Mouse (Mus musculus) forebrain, embryonic 12.5 days (tissue): ENCODE results near the gene Iqcc. TPM values are rescaled to one million over a fixed set of nuclear protein-coding genes. Genes with fewer than 3 reads are reported as not detected.
A peak's percentile ranks its signal among the peaks of the same experiment; 100 is the strongest.

ENCODE experiments used
- ATAC-seq: fragments of 200-750 bp; cut with Nextera tagmentation; 2 replicates; pipeline ENCODE4 v1.8.0; 2017; ENCODE audit warnings: moderate TSS enrichment; ENCODE audit not compliant: low FRiP score
- H3K27ac ChIP-seq: fragments of 300-500 bp; sonication (generic); 2 replicates; pipeline ENCODE4 v1.5.1; 2016; ENCODE audit warnings: mild to moderate bottlenecking
- H3K27me3 ChIP-seq: fragments of 300-500 bp; sonication (generic); 2 replicates; pipeline ENCODE4 v1.6.1; 2016; ENCODE audit warnings: mild to moderate bottlenecking
- H3K36me3 ChIP-seq: fragments of 300-500 bp; sonication (generic); replicated peaks from 2 replicates; pipeline ENCODE4 v1.6.1; 2016; ENCODE audit warnings: mild to moderate bottlenecking
- H3K4me1 ChIP-seq: fragments of 300-500 bp; sonication (generic); 2 replicates; pipeline ENCODE4 v1.6.1; 2016
- H3K4me2 ChIP-seq: fragments of 300-500 bp; sonication (generic); 2 replicates; pipeline ENCODE4 v1.6.1; 2016; ENCODE audit warnings: mild to moderate bottlenecking, moderate library complexity
- H3K4me3 ChIP-seq: fragments of 300-500 bp; sonication (generic); replicated peaks from 2 replicates; pipeline ENCODE4 v1.5.1; 2016; ENCODE audit warnings: mild to moderate bottlenecking
- H3K9ac ChIP-seq: fragments of 300-500 bp; sonication (generic); 2 replicates; pipeline ENCODE4 v1.6.1; 2016; ENCODE audit warnings: mild to moderate bottlenecking
- H3K9me3 ChIP-seq: fragments of 300-500 bp; sonication (generic); 2 replicates; pipeline ENCODE4 v1.6.1; 2016
- WGBS: fragments of 180-500 bp; shearing (Covaris S2); methylation state at CpG from one replicate; pipeline ENCODE4 v1.1.7; 2016; 5-methylcytosine and 5-hydroxymethylcytosine counted together
- polyA plus RNA-seq: library from polyadenylated mRNA; unstranded; fragments of >200 nt; fragmentation: Nextera tagmentation; extraction: Ambion mirVana; gene quantifications from 2 replicates; pipeline ENCODE4 v1.2.1, GENCODE M21; 2016

Iqcc gene
- polyA plus RNA-seq, 1 experiment from 2014 or later, result 27.4 TPM

- H3K36me3 ChIP-seq, result peaks cover 10% of the 10 kb centered on the region
- H3K4me2 ChIP-seq, result no peak overlapping the region
- no peak overlapping the region for H3K27ac ChIP-seq
- H3K27me3 ChIP-seq, result no peaks in the 10 kb centered on the region
- no peaks in the 10 kb centered on the region for H3K9me3 ChIP-seq
- WGBS, result 84% methylated on average over 9 of the region's 9 CpGs
- H3K4me1 ChIP-seq, result peaks cover 9% of the 10 kb centered on the region
- H3K9ac ChIP-seq, result no peak overlapping the region
- no peak overlapping the region for H3K4me3 ChIP-seq
- ATAC-seq, result no peak
Observed at GRCm38 (mm10) chr4:129585773-129586172, 33.1 kb downstream of the Iqcc start.

DNA sequence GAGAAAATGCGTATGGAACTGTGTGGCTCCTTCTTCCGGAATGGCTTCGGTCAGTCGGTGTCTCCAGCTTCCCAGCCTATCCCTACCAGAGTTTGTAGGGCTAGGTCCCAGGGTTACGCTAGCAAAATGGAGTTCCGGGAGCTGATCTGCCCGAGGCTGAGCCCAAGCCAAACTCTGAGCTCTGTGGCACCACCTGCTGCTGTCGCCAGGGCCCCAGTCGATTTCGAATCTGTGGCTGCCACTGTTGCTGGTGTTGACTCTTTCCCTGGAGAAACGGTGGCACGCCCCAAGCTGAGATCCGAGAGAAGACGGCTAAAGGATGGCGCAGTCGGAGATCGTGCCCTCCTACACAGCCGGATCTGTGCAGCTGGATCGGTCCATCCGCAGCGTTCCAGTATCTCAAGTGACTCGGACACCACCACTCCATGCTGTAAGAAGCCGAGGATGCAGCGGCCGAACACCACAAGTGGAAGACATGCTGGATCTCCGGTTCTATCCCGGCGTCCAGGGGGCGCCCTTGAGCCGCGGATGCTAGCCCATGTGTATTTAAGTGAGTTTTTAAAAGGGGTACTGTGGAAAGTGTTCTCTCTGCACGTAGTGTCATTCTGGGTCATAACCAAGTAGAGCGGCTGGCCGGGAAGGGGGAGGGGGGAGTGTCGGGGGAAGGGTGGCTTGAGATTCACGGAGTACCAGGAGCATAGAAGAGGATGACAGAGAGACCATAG is 33.9 kb downstream of the Iqcc start:
- 3% methylated on average over 36 of the region's 36 CpGs for WGBS
- peak overlapping the region; percentile 68 for H3K4me2 ChIP-seq
- H3K36me3 ChIP-seq, result peaks cover 2% of the 10 kb centered on the region; the same call in 1 of the 2 replicates
- no peaks in the 10 kb centered on the region for H3K27me3 ChIP-seq
- H3K4me1 ChIP-seq, result peaks cover 9% of the 10 kb centered on the region
- H3K9ac ChIP-seq, result peak overlapping the region; percentile 59
- peak overlapping the region; percentile 44 for H3K4me3 ChIP-seq
- no peak overlapping the region for H3K27ac ChIP-seq
- ATAC-seq, result peak; percentile 58
- H3K9me3 ChIP-seq, result no peaks in the 10 kb centered on the region

- Histone ChIP-seq H3K27ac (no peak overlapping the region), H3K4me2 (peak overlapping the region; percentile 68), H3K9me3 (no peaks in the 10 kb centered on the region), H3K36me3 (no peaks in the 10 kb centered on the region), H3K4me3 (peak overlapping the region; percentile 44; the same call in 1 of the 2 replicates), H3K4me1 (peaks cover 9% of the 10 kb centered on the region), H3K27me3 (no peaks in the 10 kb centered on the region), H3K9ac (no peak overlapping the region)
- ATAC-seq, result no peak
- 60% methylated on average over 1 of the region's 1 CpGs for WGBS
Observed at GRCm38 (mm10) chr4:129584370-129584769, 34.5 kb downstream of the Iqcc start.

- ATAC-seq, result no peak
- Histone ChIP-seq H3K4me2 (no peak overlapping the region), H3K27me3 (no peaks in the 10 kb centered on the region), H3K36me3 (no peaks in the 10 kb centered on the region), H3K9ac (no peak overlapping the region), H3K27ac (no peak overlapping the region), H3K4me1 (peaks cover 11% of the 10 kb centered on the region), H3K9me3 (no peaks in the 10 kb centered on the region), H3K4me3 (no peak overlapping the region)
- WGBS, result 87% methylated on average over 1 of the region's 1 CpGs
Observed at GRCm38 (mm10) chr4:129582251-129582650, 36.6 kb downstream of the Iqcc start.

- peaks cover 16% of the 10 kb centered on the region for H3K4me1 ChIP-seq
- 85% methylated on average over 7 of the region's 7 CpGs for WGBS
- H3K4me2 ChIP-seq, result no peak overlapping the region
- H3K36me3 ChIP-seq, result no peaks in the 10 kb centered on the region
- no peak overlapping the region for H3K4me3 ChIP-seq
- no peak for ATAC-seq
- no peak overlapping the region for H3K9ac ChIP-seq
- H3K9me3 ChIP-seq, result no peaks in the 10 kb centered on the region
- no peaks in the 10 kb centered on the region for H3K27me3 ChIP-seq
- no peak overlapping the region for H3K27ac ChIP-seq
Observed at GRCm38 (mm10) chr4:129580347-129580746, 38.6 kb downstream of the Iqcc start.

DNA sequence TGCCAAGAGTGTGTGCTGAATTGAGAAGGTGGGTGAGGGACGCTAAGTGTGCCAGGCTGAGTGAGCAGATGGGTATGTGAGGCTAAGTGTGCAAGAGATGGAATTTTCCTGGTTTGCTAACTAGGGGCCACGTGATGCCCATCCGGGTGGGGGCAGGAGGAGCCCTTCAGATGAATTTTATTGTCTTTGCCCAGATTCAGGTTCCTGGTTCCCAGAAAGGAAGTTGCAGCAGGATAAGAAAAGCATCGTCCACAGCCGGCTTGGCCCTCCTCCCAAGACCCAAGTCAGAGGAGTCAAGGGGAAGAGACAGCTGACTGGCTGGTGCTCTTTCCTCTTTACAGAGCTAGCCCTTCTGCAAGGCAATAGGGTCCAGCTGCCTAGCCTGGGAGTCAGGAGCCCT is 40.4 kb downstream of the Iqcc start, which contains the start of gene Fam167b:
Fam167b (minus strand) TSS at position 84 of the 400 bp plus-strand sequence.
- ATAC-seq, result no peak
- Histone ChIP-seq H3K9ac (no peak within 1 kb of the TSS), H3K9me3 (no peaks in the 10 kb centered on the region), H3K27ac (no peak within 1 kb of the TSS), H3K4me1 (peaks cover 7% of the 10 kb centered on the region; the same call in 1 of the 2 replicates), H3K4me3 (no peak within 1 kb of the TSS), H3K4me2 (peak within 1 kb of the TSS; percentile 31; the same call in 1 of the 2 replicates), H3K36me3 (no peaks in the 10 kb centered on the region), H3K27me3 (no peaks in the 10 kb centered on the region)
- 91% methylated on average over 5 of the region's 5 CpGs for WGBS

- H3K4me1 ChIP-seq, result peaks cover 7% of the 10 kb centered on the region; the same call in 1 of the 2 replicates
- H3K9me3 ChIP-seq, result no peaks in the 10 kb centered on the region
- H3K4me2 ChIP-seq, result no peak overlapping the region
- H3K4me3 ChIP-seq, result no peak overlapping the region
- WGBS, result 89% methylated on average over 7 of the region's 7 CpGs
- H3K9ac ChIP-seq, result no peak overlapping the region
- no peaks in the 10 kb centered on the region for H3K36me3 ChIP-seq
- ATAC-seq, result no peak
- no peak overlapping the region for H3K27ac ChIP-seq
- H3K27me3 ChIP-seq, result no peaks in the 10 kb centered on the region
Observed at GRCm38 (mm10) chr4:129577688-129578087, 41.2 kb downstream of the Iqcc start.

GRCm38 (mm10) chr4:129576863-129577491 is 41.9 kb downstream of the Iqcc start:
- peak overlapping the region; percentile 31; the same call in 1 of the 2 replicates for H3K4me2 ChIP-seq
- H3K9me3 ChIP-seq, result no peaks in the 10 kb centered on the region
- peaks cover 7% of the 10 kb centered on the region; the same call in 1 of the 2 replicates for H3K4me1 ChIP-seq
- ATAC-seq, result peak; percentile 46; the same call in 1 of the 2 replicates
- H3K36me3 ChIP-seq, result no peaks in the 10 kb centered on the region
- no peak overlapping the region for H3K4me3 ChIP-seq
- H3K27ac ChIP-seq, result no peak overlapping the region
- H3K27me3 ChIP-seq, result no peaks in the 10 kb centered on the region
- 30% methylated on average over 21 of the region's 21 CpGs for WGBS
- 0 out of 2 replicates have a peak overlapping the region, but pooled peaks have one; percentile 12 for H3K9ac ChIP-seq

GRCm38 (mm10) chr4:129575171-129575844 is 43.6 kb downstream of the Iqcc start:
- Histone ChIP-seq H3K9ac (no peak overlapping the region), H3K36me3 (no peaks in the 10 kb centered on the region), H3K4me3 (no peak overlapping the region), H3K9me3 (no peaks in the 10 kb centered on the region), H3K4me1 (peaks cover 7% of the 10 kb centered on the region; the same call in 1 of the 2 replicates), H3K27me3 (no peaks in the 10 kb centered on the region), H3K4me2 (no peak overlapping the region), H3K27ac (no peak overlapping the region; the same call in 1 of the 2 replicates)
- WGBS, result 73% methylated on average over 7 of the region's 8 CpGs
- ATAC-seq, result no peak

GRCm38 (mm10) chr4:129573430-129573829 is 45.5 kb downstream of the Iqcc start, which contains the start of gene Lck:
Gene Lck (minus strand): TSS chr4:129573641.
- H3K9ac ChIP-seq, result no peak within 1 kb of the TSS
- WGBS, result 91% methylated on average over 8 of the region's 8 CpGs
- no peaks in the 10 kb centered on the region for H3K9me3 ChIP-seq
- no peaks in the 10 kb centered on the region for H3K27me3 ChIP-seq
- H3K4me2 ChIP-seq, result no peak within 1 kb of the TSS
- H3K27ac ChIP-seq, result no peak within 1 kb of the TSS
- H3K36me3 ChIP-seq, result no peaks in the 10 kb centered on the region
- H3K4me3 ChIP-seq, result no peak within 1 kb of the TSS
- no peak for ATAC-seq
- peaks cover 7% of the 10 kb centered on the region; the same call in 1 of the 2 replicates for H3K4me1 ChIP-seq

DNA sequence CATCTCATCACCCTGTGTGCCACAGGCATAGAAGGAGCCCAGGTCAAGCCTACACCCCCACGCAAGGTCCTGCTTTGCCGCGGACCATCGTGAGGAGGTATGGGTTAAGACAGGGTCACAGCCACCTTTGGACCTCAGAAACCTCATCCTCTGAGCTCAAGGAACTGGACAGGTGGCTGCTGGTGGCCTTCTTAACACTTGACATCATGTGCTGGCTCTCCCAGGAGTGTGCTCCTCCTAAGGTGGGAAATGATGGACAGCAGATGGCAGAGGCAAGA is 45.9 kb downstream of the Iqcc start:
- Histone ChIP-seq H3K4me3 (no peak overlapping the region), H3K9ac (no peak overlapping the region), H3K36me3 (no peaks in the 10 kb centered on the region), H3K27ac (no peak overlapping the region), H3K4me2 (no peak overlapping the region), H3K9me3 (no peaks in the 10 kb centered on the region), H3K27me3 (no peaks in the 10 kb centered on the region), H3K4me1 (peaks cover 7% of the 10 kb centered on the region; the same call in 1 of the 2 replicates)
- WGBS, result 96% methylated on average over 4 of the region's 4 CpGs
- ATAC-seq, result no peak
